Mouse (Mus musculus) adrenal gland (tissue): ENCODE results near the gene Obsl1.

Source experiments
- intact Hi-C: fragments of 180-260 bp; cut with DNase I; formaldehyde crosslinking; loops from one replicate; pipeline ENCODE4 v1.15.1; 2025
- long read RNA-seq, 2 experiments: library from polyadenylated mRNA; unstranded; transcript quantifications; one replicate each; pipeline ENCODE4 v2.0.0; 2020; ENCODE audit warnings: borderline replicate concordance in 1 of 2; ENCODE audit not compliant: insufficient replicate concordance in 1 of 2

The Obsl1 gene
- long read RNA-seq, experiment 1, partial matches to known transcripts, result 7 of 9 reads
- long read RNA-seq, experiment 1, other reads (novel, unspliced or antisense), result 1 of 9 reads
- long read RNA-seq, experiment 2, partial matches to known transcripts, result 5 of 11 reads
- long read RNA-seq, experiment 2, other reads (novel, unspliced or antisense), result 2 of 11 reads

GRCm38 (mm10) chr1:75505956-75506831, at the start of gene Obsl1:
Obsl1 (minus strand) TSS chr1:75506452.
- intact Hi-C loops, result no loop called here

- intact Hi-C loops, result loop anchor here (5.0 kb wide), 1 partner anchor 53 kb away; no protein-coding TSS in a partner anchor
Observed at GRCm38 (mm10) chr1:75555680-75556079, 49.4 kb upstream of the Obsl1 start.

- intact Hi-C loops, result no loop called here
Observed at GRCm38 (mm10) chr1:75550586-75550985, 44.3 kb upstream of the Obsl1 start.

GRCm38 (mm10) chr1:75549289-75550279, 43.3 kb upstream of the Obsl1 start:
- intact Hi-C loops, result no loop called here

GRCm38 (mm10) chr1:75548871-75549270, 42.6 kb upstream of the Obsl1 start:
- intact Hi-C loops, result no loop called here

- intact Hi-C loops, result no loop called here
Observed at GRCm38 (mm10) chr1:75548083-75548482, 41.8 kb upstream of the Obsl1 start.

GRCm38 (mm10) chr1:75547351-75547750, 41.1 kb upstream of the Obsl1 start:
- intact Hi-C loops, result no loop called here

GRCm38 (mm10) chr1:75545965-75546956, 40.0 kb upstream of the Obsl1 start, which contains the start of gene Slc4a3:
Slc4a3 (plus strand) TSS chr1:75546266.
- intact Hi-C loops, result no loop called here

GRCm38 (mm10) chr1:75544351-75544750, 38.1 kb upstream of the Obsl1 start:
- intact Hi-C loops, result no loop called here

GRCm38 (mm10) chr1:75541496-75541895, 35.2 kb upstream of the Obsl1 start:
- intact Hi-C loops, result no loop called here

GRCm38 (mm10) chr1:75538597-75539190, 32.4 kb upstream of the Obsl1 start:
- intact Hi-C loops, result no loop called here

- intact Hi-C loops, result no loop called here
Observed at GRCm38 (mm10) chr1:75537587-75537986, 31.3 kb upstream of the Obsl1 start.

- intact Hi-C loops, result no loop called here
Observed at GRCm38 (mm10) chr1:75533325-75534252, 27.3 kb upstream of the Obsl1 start.

- intact Hi-C loops, result no loop called here
Observed at GRCm38 (mm10) chr1:75532280-75533172, 26.3 kb upstream of the Obsl1 start.

GRCm38 (mm10) chr1:75530546-75530945, 24.3 kb upstream of the Obsl1 start:
- intact Hi-C loops, result no loop called here

GRCm38 (mm10) chr1:75524679-75525078, 18.4 kb upstream of the Obsl1 start:
- intact Hi-C loops, result loop anchor here (5.0 kb wide), 1 partner anchor 38 kb away; no protein-coding TSS in a partner anchor

GRCm38 (mm10) chr1:75521321-75522031, 15.2 kb upstream of the Obsl1 start, which contains the start of gene Stk11ip:
Stk11ip (plus strand) TSS chr1:75521529.
- intact Hi-C loops, result loop anchor here (5.0 kb wide), 1 partner anchor 41 kb away; no protein-coding TSS in a partner anchor
